Mouse (Mus musculus) frontal cortex, adult (tissue): ENCODE results near the gene Rhpn2.

Source experiments
- ATAC-seq: cut with Nextera tagmentation; 2 replicates; pipeline ENCODE4 v1.9.2; 2017; ENCODE audit warnings: mild to moderate bottlenecking, moderate library complexity, mixed read lengths; ENCODE audit not compliant: low TSS enrichment

Gene Rhpn2

GRCm38 (mm10) chr7:35347918-35348700 is 14.1 kb downstream of the Rhpn2 start:
- ATAC-seq, result no peak

GRCm38 (mm10) chr7:35349022-35349421 is 15.1 kb downstream of the Rhpn2 start:
- no peak for ATAC-seq

- ATAC-seq, result no peak
Measured at GRCm38 (mm10) chr7:35349886-35350684, 16.1 kb downstream of the Rhpn2 start.

- no peak for ATAC-seq
Measured at GRCm38 (mm10) chr7:35351155-35351554, 17.2 kb downstream of the Rhpn2 start.

- no peak for ATAC-seq
Measured at GRCm38 (mm10) chr7:35353306-35353705, 19.3 kb downstream of the Rhpn2 start.

GRCm38 (mm10) chr7:35355303-35355872 is 21.4 kb downstream of the Rhpn2 start:
- no peak for ATAC-seq

- ATAC-seq, result no peak
Measured at GRCm38 (mm10) chr7:35357621-35358020, 23.7 kb downstream of the Rhpn2 start.

GRCm38 (mm10) chr7:35362253-35362652 is 28.3 kb downstream of the Rhpn2 start:
- ATAC-seq, result no peak

GRCm38 (mm10) chr7:35362868-35363267 is 28.9 kb downstream of the Rhpn2 start:
- ATAC-seq, result no peak

- ATAC-seq, result no peak
Measured at GRCm38 (mm10) chr7:35365161-35365910, 31.4 kb downstream of the Rhpn2 start.

- ATAC-seq, result no peak
Measured at GRCm38 (mm10) chr7:35371096-35371495, 37.1 kb downstream of the Rhpn2 start.

- ATAC-seq, result no peak
Measured at GRCm38 (mm10) chr7:35372483-35373017, 38.6 kb downstream of the Rhpn2 start.

- no peak for ATAC-seq
Measured at GRCm38 (mm10) chr7:35373146-35373989, 39.4 kb downstream of the Rhpn2 start.

GRCm38 (mm10) chr7:35374265-35374664 is 40.3 kb downstream of the Rhpn2 start:
- ATAC-seq, result no peak

GRCm38 (mm10) chr7:35376623-35377022 is 42.7 kb downstream of the Rhpn2 start:
- no peak for ATAC-seq

- ATAC-seq, result no peak
Measured at GRCm38 (mm10) chr7:35379492-35380119, 45.6 kb downstream of the Rhpn2 start.

GRCm38 (mm10) chr7:35380351-35380750 is 46.4 kb downstream of the Rhpn2 start:
- no peak for ATAC-seq

GRCm38 (mm10) chr7:35381861-35382260 is 47.9 kb downstream of the Rhpn2 start:
- no peak for ATAC-seq

- ATAC-seq, result no peak
Measured at GRCm38 (mm10) chr7:35382706-35383353, 48.9 kb downstream of the Rhpn2 start.

GRCm38 (mm10) chr7:35386525-35386952 is 52.6 kb downstream of the Rhpn2 start:
- ATAC-seq, result no peak
